Mouse (Mus musculus) thymus, adult 2 months (tissue): ENCODE results near the gene Thy1. TPM values are rescaled to one million over a fixed set of nuclear protein-coding genes. Genes with fewer than 3 reads are reported as not detected.

Experiments
- DNase-seq: peaks from one replicate; pipeline ENCODE4 v3.0.0; 2021
- H3K27ac ChIP-seq: fragments of 200-500 bp; 2 replicates; pipeline ENCODE4 v1.5.1; 2012; ENCODE audit warnings: low read length, control low read depth; ENCODE audit not compliant: control insufficient read depth, insufficient read depth
- H3K27me3 ChIP-seq: fragments of 200-500 bp; 2 replicates; pipeline ENCODE4 v1.6.1; 2012; ENCODE audit warnings: mild to moderate bottlenecking, low read length, moderate library complexity, mixed read lengths; ENCODE audit not compliant: control insufficient read depth, insufficient read depth
- H3K36me3 ChIP-seq: fragments of 200-500 bp; 2 replicates; pipeline ENCODE4 v1.6.1; 2012; ENCODE audit warnings: mild to moderate bottlenecking, low read length, moderate library complexity; ENCODE audit not compliant: control insufficient read depth, insufficient read depth
- H3K4me1 ChIP-seq: fragments of 200-500 bp; replicated peaks from 2 replicates; pipeline ENCODE4 v1.6.1; 2012; ENCODE audit warnings: low read length; ENCODE audit not compliant: control insufficient read depth, insufficient read depth
- H3K4me3 ChIP-seq: fragments of 200-500 bp; 2 replicates; pipeline ENCODE4 v1.5.1; 2012; ENCODE audit warnings: mild to moderate bottlenecking, low read length, control low read depth, moderate library complexity; ENCODE audit not compliant: control insufficient read depth, insufficient read depth
- CTCF ChIP-seq: fragments of 200-500 bp; IDR thresholded peaks from 2 replicates; pipeline ENCODE4 v1.5.1; 2012; ENCODE audit warnings: mild to moderate bottlenecking, control low read depth, low read length, moderate library complexity, borderline replicate concordance; ENCODE audit not compliant: control insufficient read depth, poor library complexity, insufficient read depth; ENCODE audit errors: extremely low read depth
- POLR2A ChIP-seq: fragments of 200-500 bp; IDR thresholded peaks from 2 replicates; pipeline ENCODE4 v1.6.1; 2012; ENCODE audit warnings: mild to moderate bottlenecking, low read length, control low read depth, moderate library complexity; ENCODE audit not compliant: control insufficient read depth, poor library complexity, insufficient read depth; ENCODE audit errors: extremely low read depth
- WGBS: fragments of 180-500 bp; shearing (Covaris S2); methylation state at CpG from one replicate; pipeline ENCODE4 v1.1.7; 2018; 5-methylcytosine and 5-hydroxymethylcytosine counted together
- polyA plus RNA-seq: library from polyadenylated mRNA; depleted of rRNA; stranded (reverse); fragments of >200 nt; gene quantifications from 2 replicates; pipeline ENCODE4 v1.2.3, GENCODE M21; 2012

Gene Thy1
- polyA plus RNA-seq, 1 experiment: 3,478 TPM

DNA sequence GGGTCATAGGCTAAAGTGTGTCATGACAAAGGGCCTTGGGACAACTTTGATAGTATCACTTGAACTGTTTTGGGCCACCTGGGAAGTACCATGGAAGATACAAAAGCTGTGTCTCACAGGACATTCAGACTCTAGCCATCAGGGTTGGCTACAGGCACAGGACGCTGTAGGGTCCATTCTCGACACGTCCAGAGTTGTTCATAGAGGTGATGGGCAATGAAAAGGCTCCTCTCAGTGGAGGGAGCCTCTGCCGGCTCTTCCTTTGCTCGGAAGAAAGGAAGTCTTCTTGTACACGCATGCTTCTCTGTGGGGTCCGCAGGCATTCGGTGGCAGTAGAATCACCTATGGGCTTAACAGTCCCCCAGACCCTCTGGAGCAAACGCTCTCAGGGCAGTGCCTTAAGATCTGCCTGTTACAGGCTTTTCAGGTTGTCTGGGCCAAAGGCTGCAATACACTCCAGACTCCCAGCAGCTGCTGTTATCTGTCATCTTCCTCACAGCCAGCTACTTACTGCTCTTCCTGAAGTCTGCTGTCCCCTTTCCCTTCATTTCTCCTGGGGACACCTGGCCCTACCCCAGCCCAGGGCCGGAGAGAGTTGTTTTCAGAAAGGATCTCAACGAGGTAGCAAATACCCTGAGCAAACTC lies 34.2 kb downstream of the Thy1 start:
- H3K4me1 ChIP-seq: no peaks in the 10 kb centered on the region
- H3K27ac ChIP-seq: no peak overlapping the region
- no peaks in the 10 kb centered on the region for H3K36me3 ChIP-seq
- H3K4me3 ChIP-seq: no peak overlapping the region
- WGBS: 96% methylated on average over 11 of the region's 11 CpGs
- TF ChIP-seq POLR2A (no peak), CTCF (no peak)
- no peak for DNase-seq
- no peaks in the 10 kb centered on the region for H3K27me3 ChIP-seq

DNA sequence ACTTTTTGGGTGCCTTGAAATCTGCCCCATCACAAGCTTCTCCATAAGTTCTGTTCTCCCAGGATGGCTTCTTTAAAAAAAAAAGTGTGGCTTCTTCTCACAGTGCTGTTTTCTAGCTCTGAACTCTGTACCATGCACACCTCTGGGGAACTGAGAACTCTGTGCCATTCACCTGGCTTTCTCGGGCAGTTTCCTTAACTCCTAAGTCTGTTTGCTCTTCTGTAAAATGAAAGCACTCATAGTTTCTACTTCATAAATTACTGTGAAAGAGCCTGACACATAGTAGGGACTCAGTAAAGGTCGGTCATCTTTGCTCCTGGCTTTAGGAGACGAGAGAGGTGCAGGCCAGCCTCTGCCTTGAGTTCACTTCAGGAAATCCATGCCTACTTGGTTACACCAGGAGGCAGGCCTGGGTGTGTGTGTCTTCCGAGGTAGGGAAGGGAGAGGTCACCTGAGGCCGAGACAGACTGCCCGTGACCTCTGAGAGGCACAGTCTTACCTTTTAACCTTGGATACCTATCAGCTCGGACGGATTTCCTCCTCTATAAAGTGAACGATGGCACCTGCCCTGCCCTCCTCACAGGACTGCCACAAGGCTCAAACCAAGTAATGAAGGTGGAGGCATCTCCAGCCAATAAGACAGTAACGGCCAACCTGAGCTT lies 35.1 kb downstream of the Thy1 start:
- no peak overlapping the region for H3K27ac ChIP-seq
- no peak overlapping the region for H3K4me3 ChIP-seq
- no peaks in the 10 kb centered on the region; the same call in 1 of the 2 replicates for H3K4me1 ChIP-seq
- no peak for DNase-seq
- H3K36me3 ChIP-seq: no peaks in the 10 kb centered on the region
- peaks cover under 1% of the 10 kb centered on the region; the same call in 1 of the 2 replicates for H3K27me3 ChIP-seq
- 95% methylated on average over 10 of the region's 10 CpGs for WGBS
- TF ChIP-seq POLR2A (no peak), CTCF (no peak)

DNA sequence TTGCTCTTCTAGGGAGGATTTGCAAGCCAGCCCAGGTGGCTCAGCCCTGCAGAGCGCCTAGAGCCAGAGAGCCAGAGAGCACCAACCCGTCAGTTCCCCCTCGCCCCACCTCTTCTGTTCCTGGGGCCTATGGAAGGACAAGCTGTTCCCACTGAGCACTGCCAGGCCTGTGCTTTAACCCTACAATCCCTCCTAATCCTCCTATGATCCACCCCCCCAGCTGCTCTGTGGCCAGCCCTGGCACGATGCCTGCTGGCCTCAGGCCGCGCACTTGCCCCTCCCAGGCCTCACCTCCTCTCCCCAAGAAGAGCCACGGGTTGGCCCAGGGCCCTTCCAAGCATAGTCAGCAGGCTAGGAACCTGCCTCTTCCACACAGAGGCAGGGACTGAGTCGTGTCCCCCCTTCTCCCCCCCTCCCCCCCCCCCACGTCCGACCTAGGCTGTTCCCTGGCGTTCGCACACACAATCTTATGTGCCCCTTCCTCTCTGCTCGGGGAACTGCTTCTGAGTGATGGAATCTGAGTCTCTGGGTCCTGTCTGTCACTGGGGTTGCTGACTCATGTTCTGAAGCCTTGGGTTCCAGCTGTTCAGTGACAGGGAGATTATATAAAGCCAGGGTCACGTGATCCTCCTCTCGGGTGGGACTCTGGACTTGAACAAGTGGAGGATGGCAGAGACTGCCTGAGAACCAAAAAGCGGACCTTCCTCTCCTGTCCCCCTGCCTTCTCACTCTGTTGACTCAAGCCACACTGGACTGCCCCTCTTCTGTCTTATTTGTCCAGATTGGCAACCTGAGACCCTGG lies 36.0 kb downstream of the Thy1 start:
- Histone ChIP-seq H3K27ac (no peak overlapping the region), H3K27me3 (peaks cover 8% of the 10 kb centered on the region; the same call in 1 of the 2 replicates), H3K36me3 (no peaks in the 10 kb centered on the region), H3K4me3 (no peak overlapping the region), H3K4me1 (peaks cover 9% of the 10 kb centered on the region)
- 46% methylated on average over 16 of the region's 16 CpGs for WGBS
- TF ChIP-seq CTCF (no peak), POLR2A (no peak)
- no peak for DNase-seq

DNA sequence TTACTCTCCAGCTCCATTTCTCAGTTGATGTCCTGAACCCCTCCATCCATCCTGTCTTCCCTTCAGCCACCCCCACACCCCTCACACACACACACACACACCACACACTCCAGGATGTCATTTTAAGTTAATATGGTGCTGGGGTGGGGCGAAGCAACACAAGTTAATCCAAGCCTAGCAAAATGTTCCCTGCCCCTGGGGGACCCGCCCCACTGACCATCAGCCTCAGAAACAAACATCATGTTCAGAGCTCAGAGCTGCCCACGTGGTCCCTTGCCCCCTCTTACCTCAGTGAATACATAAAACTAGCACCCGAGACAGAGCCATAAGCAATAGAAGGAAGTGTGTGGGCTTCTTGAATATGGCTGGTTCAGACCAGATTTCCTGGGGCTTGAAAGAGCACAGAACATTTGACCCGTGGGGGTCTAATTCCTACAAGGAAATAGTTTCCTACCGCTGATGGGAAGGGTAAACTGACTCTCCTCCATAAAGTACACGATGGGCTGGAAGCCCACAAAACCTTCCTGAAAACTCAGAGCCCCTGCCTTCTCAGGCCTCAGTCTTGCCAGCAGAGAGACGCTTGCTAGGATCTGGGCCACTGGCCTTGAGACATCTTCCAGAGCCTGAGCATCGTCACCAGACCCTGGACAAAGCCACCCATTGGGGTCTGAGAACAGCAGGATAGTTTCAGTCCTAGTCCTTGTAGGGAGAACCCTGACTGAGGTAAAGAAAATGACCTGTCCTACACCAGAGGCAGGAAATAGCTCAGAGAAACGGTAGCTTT lies 37.0 kb downstream of the Thy1 start:
- Histone ChIP-seq H3K4me1 (peaks cover 17% of the 10 kb centered on the region), H3K27me3 (peaks cover 10% of the 10 kb centered on the region; the same call in 1 of the 2 replicates), H3K27ac (no peak overlapping the region), H3K4me3 (no peak overlapping the region), H3K36me3 (no peaks in the 10 kb centered on the region)
- 61% methylated on average over 10 of the region's 10 CpGs for WGBS
- TF ChIP-seq POLR2A: no peak
- TF ChIP-seq CTCF: no peak
- DNase-seq: no peak

DNA sequence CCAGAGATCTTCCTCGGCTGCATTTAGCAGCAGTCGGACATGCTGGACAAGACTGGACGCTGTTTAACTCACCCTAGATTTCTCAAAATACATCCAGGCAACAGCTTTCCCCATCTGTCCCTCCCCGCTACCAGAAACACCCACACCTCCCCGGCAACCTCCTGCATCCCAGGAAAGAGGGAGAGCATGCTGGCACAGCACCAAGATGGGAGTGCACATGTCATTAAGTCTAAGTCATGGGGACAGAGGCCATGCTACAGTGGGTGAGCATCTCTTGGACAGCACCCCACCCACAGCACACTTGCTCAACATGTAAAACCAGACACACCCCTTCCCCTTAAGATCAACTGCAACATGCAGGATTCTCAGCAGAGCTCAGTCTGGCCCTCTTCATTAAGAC lies 37.8 kb downstream of the Thy1 start:
- WGBS: 94% methylated on average over 5 of the region's 5 CpGs
- no peak for DNase-seq
- H3K4me3 ChIP-seq: no peak overlapping the region
- H3K27me3 ChIP-seq: peaks cover 10% of the 10 kb centered on the region; the same call in 1 of the 2 replicates
- H3K27ac ChIP-seq: no peak overlapping the region
- peaks cover 19% of the 10 kb centered on the region for H3K4me1 ChIP-seq
- TF ChIP-seq CTCF: no peak
- TF ChIP-seq POLR2A: no peak
- H3K36me3 ChIP-seq: no peaks in the 10 kb centered on the region

DNA sequence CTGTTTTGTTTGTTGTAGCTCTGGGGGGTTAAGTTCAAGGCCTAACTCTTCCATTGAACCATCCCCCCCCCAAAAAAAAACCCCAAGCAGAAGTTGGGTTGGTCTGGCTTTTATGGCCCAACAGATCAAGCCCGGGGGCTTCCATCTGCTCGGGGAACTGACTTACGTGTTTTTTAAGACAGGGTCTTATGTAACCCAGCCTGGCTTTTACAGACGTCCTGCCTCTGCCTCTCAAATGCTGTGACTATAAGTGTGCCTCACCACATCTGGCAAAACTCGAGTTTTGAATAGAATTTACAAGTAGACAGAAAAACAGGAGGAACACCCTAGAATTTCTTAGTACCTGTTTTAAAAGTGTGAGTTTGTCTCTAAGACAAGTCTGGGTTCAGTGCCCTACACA lies 38.4 kb downstream of the Thy1 start:
- H3K27me3 ChIP-seq: peaks cover 10% of the 10 kb centered on the region; the same call in 1 of the 2 replicates
- no peak overlapping the region for H3K4me3 ChIP-seq
- DNase-seq: no peak
- H3K4me1 ChIP-seq: peaks cover 19% of the 10 kb centered on the region
- H3K36me3 ChIP-seq: no peaks in the 10 kb centered on the region
- TF ChIP-seq POLR2A (no peak), CTCF (no peak)
- no peak overlapping the region for H3K27ac ChIP-seq
- 87% methylated on average over 5 of the region's 5 CpGs for WGBS
